Mouse (Mus musculus): ENCODE measurements at regions not wholly inside any gene's neighbourhood (a gene's known extent, or its start where the extent isn't known, plus 50 kb on each side); places are given as distances from the start of the nearest gene placed in this dataset.
"Not testable (repeated sequence)": the region's sequence is repeated elsewhere in the genome, so short reads cannot be mapped to it uniquely, and the experiment has no call there.

- 15% methylated on average over 10 of the region's 10 CpGs for WGBS
- Histone ChIP-seq H3K27me3 (replicated peaks) (no peaks in the 10 kb centered on the region), H3K27ac (no peak overlapping the region), H3K4me2 (replicated peaks) (no peak overlapping the region), H3K9me3 (no peaks in the 10 kb centered on the region), H3K4me3 (replicated peaks) (no peak overlapping the region), H3K9ac (no peak overlapping the region), H3K4me1 (replicated peaks) (no peaks in the 10 kb centered on the region), H3K36me3 (no peaks in the 10 kb centered on the region)
- ATAC-seq, result no peak
Measured at GRCm38 (mm10) chr13:72497521-72497920, 131.1 kb upstream of the Irx2 start.

- ATAC-seq, result no peak
- H3K4me3 ChIP-seq (replicated peaks), result no peak overlapping the region
- 86% methylated on average over 4 of the region's 4 CpGs for WGBS
Measured at GRCm38 (mm10) chr13:72505954-72506353, 122.7 kb upstream of the Irx2 start.

GRCm38 (mm10) chr13:72538633-72539032 is 90.0 kb upstream of the Irx2 start:
- 70% methylated on average over 4 of the region's 4 CpGs for WGBS
- Histone ChIP-seq H3K4me1 (replicated peaks) (no peaks in the 10 kb centered on the region), H3K9me3 (no peaks in the 10 kb centered on the region), H3K36me3 (no peaks in the 10 kb centered on the region), H3K27ac (no peak overlapping the region), H3K9ac (no peak overlapping the region), H3K27me3 (replicated peaks) (no peaks in the 10 kb centered on the region), H3K4me2 (replicated peaks) (no peak overlapping the region), H3K4me3 (replicated peaks) (no peak overlapping the region)
- no peak for ATAC-seq

More at GRCm38 (mm10) chr13:72505954-72506353, 122.7 kb upstream of the Irx2 start:
- H3K4me1 ChIP-seq (replicated peaks), result no peaks in the 10 kb centered on the region
- no peak overlapping the region for H3K4me2 ChIP-seq (replicated peaks)
- no peaks in the 10 kb centered on the region for H3K9me3 ChIP-seq
- no peak overlapping the region for H3K9ac ChIP-seq
- no peaks in the 10 kb centered on the region for H3K36me3 ChIP-seq
- H3K27ac ChIP-seq, result no peak overlapping the region
- H3K27me3 ChIP-seq (replicated peaks), result no peaks in the 10 kb centered on the region

- ATAC-seq, result no peak
Measured at GRCm38 (mm10) chr13:72541706-72542105, 86.9 kb upstream of the Irx2 start.

GRCm38 (mm10) chr13:72557951-72558350 is 70.7 kb upstream of the Irx2 start:
- ATAC-seq, result no peak
- Histone ChIP-seq H3K4me3 (replicated peaks) (no peak overlapping the region), H3K36me3 (no peaks in the 10 kb centered on the region), H3K4me1 (replicated peaks) (no peaks in the 10 kb centered on the region), H3K9ac (no peak overlapping the region), H3K9me3 (no peaks in the 10 kb centered on the region), H3K27me3 (replicated peaks) (no peaks in the 10 kb centered on the region), H3K27ac (no peak overlapping the region), H3K4me2 (replicated peaks) (no peak overlapping the region)
- 56% methylated on average over 8 of the region's 8 CpGs for WGBS

More at GRCm38 (mm10) chr13:72541706-72542105, 86.9 kb upstream of the Irx2 start:
- H3K9ac ChIP-seq, result no peak overlapping the region
- H3K27ac ChIP-seq, result no peak overlapping the region
- no peaks in the 10 kb centered on the region for H3K9me3 ChIP-seq
- no peak overlapping the region for H3K4me3 ChIP-seq (replicated peaks)
- no peak overlapping the region for H3K4me2 ChIP-seq (replicated peaks)
- WGBS, result 84% methylated on average over 3 of the region's 3 CpGs
- H3K27me3 ChIP-seq (replicated peaks), result no peaks in the 10 kb centered on the region
- H3K36me3 ChIP-seq, result no peaks in the 10 kb centered on the region
- no peaks in the 10 kb centered on the region for H3K4me1 ChIP-seq (replicated peaks)

GRCm38 (mm10) chr13:72571871-72572270 is 56.7 kb upstream of the Irx2 start:
- Histone ChIP-seq H3K36me3 (no peaks in the 10 kb centered on the region), H3K9me3 (no peaks in the 10 kb centered on the region), H3K27me3 (replicated peaks) (no peaks in the 10 kb centered on the region), H3K4me1 (replicated peaks) (no peaks in the 10 kb centered on the region), H3K4me2 (replicated peaks) (no peak overlapping the region), H3K4me3 (replicated peaks) (no peak overlapping the region), H3K27ac (no peak overlapping the region), H3K9ac (no peak overlapping the region)
- ATAC-seq, result no peak
- 49% methylated on average over 7 of the region's 7 CpGs for WGBS

- Histone ChIP-seq H3K4me3 (replicated peaks) (no peak overlapping the region), H3K27ac (no peak overlapping the region), H3K9ac (no peak overlapping the region), H3K27me3 (replicated peaks) (no peaks in the 10 kb centered on the region), H3K9me3 (no peaks in the 10 kb centered on the region), H3K4me1 (replicated peaks) (no peaks in the 10 kb centered on the region), H3K36me3 (no peaks in the 10 kb centered on the region), H3K4me2 (replicated peaks) (no peak overlapping the region)
- ATAC-seq, result no peak
- WGBS, result 61% methylated on average over 1 of the region's 1 CpGs
Measured at GRCm38 (mm10) chr13:72572846-72573245, 55.8 kb upstream of the Irx2 start.

GRCm38 (mm10) chr13:72574126-72574525 is 54.5 kb upstream of the Irx2 start:
- not testable (repeated sequence) for H3K4me3 ChIP-seq (replicated peaks); H3K4me1 ChIP-seq (replicated peaks); H3K27me3 ChIP-seq (replicated peaks); H3K9ac ChIP-seq; H3K27ac ChIP-seq; H3K36me3 ChIP-seq; H3K9me3 ChIP-seq; H3K4me2 ChIP-seq (replicated peaks); ATAC-seq
- 63% methylated on average over 4 of the region's 4 CpGs for WGBS

DNA sequence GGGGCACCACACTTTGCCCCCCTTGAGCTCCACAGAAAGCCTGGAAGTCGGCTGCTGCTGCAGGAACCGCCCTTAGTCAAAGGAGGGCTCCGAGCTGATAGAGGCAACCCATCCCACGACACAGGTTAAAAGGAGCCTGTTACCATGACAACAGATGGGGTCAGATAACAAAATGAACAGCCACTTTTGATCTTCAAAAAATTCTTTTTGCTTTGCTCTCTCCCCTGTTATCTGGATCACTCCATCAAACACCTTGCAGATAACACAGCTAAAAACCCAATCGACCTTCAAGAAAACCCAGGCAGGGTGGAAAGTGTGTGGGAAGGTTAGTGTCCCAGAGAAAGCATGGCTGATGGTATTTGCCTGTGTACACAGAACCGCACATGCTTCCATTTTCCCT is 52.1 kb upstream of the Irx2 start:
- H3K4me1 ChIP-seq (replicated peaks), result no peaks in the 10 kb centered on the region
- H3K9ac ChIP-seq, result no peak overlapping the region
- no peak for ATAC-seq
- no peak overlapping the region for H3K4me2 ChIP-seq (replicated peaks)
- no peak overlapping the region for H3K27ac ChIP-seq
- H3K4me3 ChIP-seq (replicated peaks), result no peak overlapping the region
- H3K27me3 ChIP-seq (replicated peaks), result no peaks in the 10 kb centered on the region
- no peaks in the 10 kb centered on the region for H3K36me3 ChIP-seq
- 19% methylated on average over 6 of the region's 6 CpGs for WGBS
- H3K9me3 ChIP-seq, result no peaks in the 10 kb centered on the region

DNA sequence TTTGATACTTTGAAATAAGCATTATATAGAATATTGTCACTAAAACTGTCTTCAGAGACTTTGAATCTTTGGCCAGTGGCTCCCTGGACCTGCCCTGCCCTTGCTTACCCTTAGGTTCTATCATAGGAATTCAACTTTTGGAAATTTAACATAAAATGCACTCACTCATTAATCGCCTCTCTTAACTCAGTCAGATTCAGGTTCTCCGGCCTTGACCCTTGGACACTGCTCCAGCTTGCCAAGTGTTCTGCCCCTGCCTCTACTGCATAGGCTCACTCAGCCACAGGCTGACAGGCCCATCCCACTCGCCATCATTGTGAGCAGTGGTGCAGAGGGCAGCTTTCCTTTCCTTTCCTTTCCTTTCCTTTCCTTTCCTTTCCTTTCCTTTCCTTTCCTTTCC is 50.2 kb upstream of the Irx2 start:
- Histone ChIP-seq H3K36me3 (no peaks in the 10 kb centered on the region), H3K27me3 (replicated peaks) (no peaks in the 10 kb centered on the region), H3K9me3 (no peaks in the 10 kb centered on the region), H3K4me3 (replicated peaks) (no peak overlapping the region), H3K9ac (no peak overlapping the region), H3K4me1 (replicated peaks) (no peaks in the 10 kb centered on the region), H3K27ac (no peak overlapping the region), H3K4me2 (replicated peaks) (no peak overlapping the region)
- 86% methylated on average over 3 of the region's 3 CpGs for WGBS
- no peak for ATAC-seq

Measured in intestine, embryonic 15.5 days (tissue).